Mouse (Mus musculus) testis, adult 2 months (tissue): ENCODE measurements at regions not wholly inside any gene's neighbourhood (a gene's known extent, or its start where the extent isn't known, plus 50 kb on each side); places are given as distances from the start of the nearest gene placed in this dataset.

Source experiments
- CTCF ChIP-seq: fragments of 200-500 bp; IDR thresholded peaks from 2 replicates; pipeline ENCODE4 v1.5.1; 2012; ENCODE audit warnings: low read depth, mild to moderate bottlenecking, inconsistent platforms, low read length, moderate library complexity; ENCODE audit not compliant: control insufficient read depth, insufficient read depth, insufficient replicate concordance
- POLR2A ChIP-seq: fragments of 200-500 bp; IDR thresholded peaks from 2 replicates; pipeline ENCODE4 v1.6.1; 2012; ENCODE audit warnings: low read depth, mild to moderate bottlenecking, inconsistent platforms, low read length, moderate library complexity; ENCODE audit not compliant: control insufficient read depth

DNA sequence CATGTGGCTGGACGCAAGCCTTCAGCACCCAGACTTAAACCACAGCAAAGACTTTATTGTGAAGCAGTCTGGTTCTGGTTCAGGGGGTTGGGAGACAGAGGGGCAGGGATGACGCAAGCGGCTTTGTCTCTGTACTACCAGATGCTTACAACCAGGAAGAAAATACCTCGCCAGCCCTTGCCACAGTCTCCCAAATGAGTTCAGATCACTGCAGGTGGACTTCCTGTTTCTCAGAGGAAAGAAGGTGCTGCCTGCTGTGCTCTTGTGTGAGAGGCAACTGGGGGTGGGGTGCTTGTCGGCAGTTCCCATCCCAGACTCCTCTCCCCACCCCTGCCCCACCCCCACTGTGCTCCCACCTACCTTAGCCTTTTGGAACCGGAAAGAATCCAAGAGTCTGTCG lies 56.9 kb downstream of the Cryaa start:
- TF ChIP-seq POLR2A = no peak
- no peak for TF ChIP-seq CTCF
